Mouse (Mus musculus): ENCODE measurements around the gene 9830107B12Rik. TPM values are rescaled to one million over a fixed set of nuclear protein-coding genes. Genes with fewer than 3 reads are reported as not detected.

Gene 9830107B12Rik
- polyA plus RNA-seq, 1 experiment from 2014 or later = not detected

GRCm38 (mm10) chr17:48107333-48107732, 38.7 kb downstream of the 9830107B12Rik start:
- H3K9ac ChIP-seq = no peak overlapping the region
- H3K4me2 ChIP-seq = no peak overlapping the region

GRCm38 (mm10) chr17:48100441-48101417, 45.3 kb downstream of the 9830107B12Rik start:
- H3K4me2 ChIP-seq = peak overlapping the region; percentile 32; the same call in 1 of the 2 replicates
- H3K4me3 ChIP-seq = peak overlapping the region; percentile 21
- H3K9me3 ChIP-seq = no peaks in the 10 kb centered on the region
- H3K4me1 ChIP-seq (replicated peaks) = peaks cover 39% of the 10 kb centered on the region
- H3K27ac ChIP-seq = no peak overlapping the region
- 13% methylated on average over 20 of the region's 21 CpGs for WGBS
- no peaks in the 10 kb centered on the region for H3K36me3 ChIP-seq
- ATAC-seq (ENCODE audit: low FRiP score) = peak; percentile 76
- H3K27me3 ChIP-seq = peaks cover 52% of the 10 kb centered on the region
- no peak overlapping the region for H3K9ac ChIP-seq

More at GRCm38 (mm10) chr17:48107333-48107732, 38.7 kb downstream of the 9830107B12Rik start:
- Histone ChIP-seq H3K27me3 (no peaks in the 10 kb centered on the region), H3K27ac (no peak overlapping the region), H3K9me3 (no peaks in the 10 kb centered on the region), H3K36me3 (no peaks in the 10 kb centered on the region), H3K4me1 (replicated peaks) (no peaks in the 10 kb centered on the region), H3K4me3 (no peak overlapping the region)
- ATAC-seq (ENCODE audit: low FRiP score) = no peak
- 40% methylated on average over 4 of the region's 4 CpGs for WGBS

GRCm38 (mm10) chr17:48099312-48099711, 46.8 kb downstream of the 9830107B12Rik start:
- Histone ChIP-seq H3K4me1 (replicated peaks) (peaks cover 47% of the 10 kb centered on the region), H3K4me3 (no peak overlapping the region), H3K27me3 (peaks cover 66% of the 10 kb centered on the region), H3K9ac (no peak overlapping the region), H3K4me2 (no peak overlapping the region), H3K27ac (no peak overlapping the region), H3K36me3 (no peaks in the 10 kb centered on the region), H3K9me3 (no peaks in the 10 kb centered on the region)
- WGBS = 6% methylated on average over 11 of the region's 11 CpGs
- no peak for ATAC-seq (ENCODE audit: low FRiP score)

- no peak overlapping the region for H3K4me3 ChIP-seq
- no peak overlapping the region for H3K27ac ChIP-seq
- H3K4me1 ChIP-seq (replicated peaks) = peaks cover 47% of the 10 kb centered on the region
- peaks cover 74% of the 10 kb centered on the region for H3K27me3 ChIP-seq
- H3K4me2 ChIP-seq = peak overlapping the region; percentile 51
- H3K36me3 ChIP-seq = no peaks in the 10 kb centered on the region
- 0 out of 2 replicates have a peak, but pooled peaks cover 2% of the 10 kb centered on the region for H3K9me3 ChIP-seq
- ATAC-seq (ENCODE audit: low FRiP score) = no peak
- WGBS = under 1% methylated on average over 19 of the region's 19 CpGs
- no peak overlapping the region for H3K9ac ChIP-seq
Measured at GRCm38 (mm10) chr17:48098528-48098890, 47.6 kb downstream of the 9830107B12Rik start.

- WGBS = under 1% methylated on average over 38 of the region's 43 CpGs
- H3K9ac ChIP-seq = peak overlapping the region; percentile 51; the same call in 1 of the 2 replicates
- ATAC-seq (ENCODE audit: low FRiP score) = no peak
- H3K4me3 ChIP-seq = peak overlapping the region; percentile 23
- peaks cover 47% of the 10 kb centered on the region for H3K4me1 ChIP-seq (replicated peaks)
- no peaks in the 10 kb centered on the region for H3K36me3 ChIP-seq
- H3K9me3 ChIP-seq = 0 out of 2 replicates have a peak, but pooled peaks cover 3% of the 10 kb centered on the region
- H3K4me2 ChIP-seq = peak overlapping the region; percentile 51
- H3K27ac ChIP-seq = no peak overlapping the region
- peaks cover 80% of the 10 kb centered on the region for H3K27me3 ChIP-seq
Measured at GRCm38 (mm10) chr17:48097743-48098527, 48.1 kb downstream of the 9830107B12Rik start.

GRCm38 (mm10) chr17:48097011-48097742, 48.9 kb downstream of the 9830107B12Rik start:
- Histone ChIP-seq H3K4me2 (peak overlapping the region; percentile 51), H3K36me3 (no peaks in the 10 kb centered on the region), H3K9ac (peak overlapping the region; percentile 51; the same call in 1 of the 2 replicates), H3K27me3 (peaks cover 80% of the 10 kb centered on the region), H3K4me3 (peak overlapping the region; percentile 23), H3K9me3 (0 out of 2 replicates have a peak, but pooled peaks cover 3% of the 10 kb centered on the region), H3K4me1 (replicated peaks) (peaks cover 47% of the 10 kb centered on the region), H3K27ac (no peak overlapping the region)
- WGBS = under 1% methylated on average over 33 of the region's 41 CpGs
- ATAC-seq (ENCODE audit: low FRiP score) = no peak

GRCm38 (mm10) chr17:48096321-48096720, 49.7 kb downstream of the 9830107B12Rik start:
- 0 out of 2 replicates have a peak overlapping the region, but pooled peaks have one; percentile 12 for H3K4me3 ChIP-seq
- H3K9ac ChIP-seq = no peak overlapping the region
- H3K27ac ChIP-seq = no peak overlapping the region
- WGBS = 4% methylated on average over 17 of the region's 17 CpGs
- H3K4me2 ChIP-seq = peak overlapping the region; percentile 51; the same call in 1 of the 2 replicates
- peaks cover 47% of the 10 kb centered on the region for H3K4me1 ChIP-seq (replicated peaks)
- peaks cover 81% of the 10 kb centered on the region for H3K27me3 ChIP-seq
- no peak for ATAC-seq (ENCODE audit: low FRiP score)
- H3K9me3 ChIP-seq = 0 out of 2 replicates have a peak, but pooled peaks cover 3% of the 10 kb centered on the region
- H3K36me3 ChIP-seq = no peaks in the 10 kb centered on the region

- Histone ChIP-seq H3K9ac (no peak overlapping the region), H3K27me3 (peaks cover 81% of the 10 kb centered on the region), H3K36me3 (no peaks in the 10 kb centered on the region), H3K9me3 (0 out of 2 replicates have a peak, but pooled peaks cover 3% of the 10 kb centered on the region), H3K4me3 (peak overlapping the region; percentile 14; the same call in 1 of the 2 replicates), H3K4me2 (peak overlapping the region; percentile 31), H3K27ac (no peak overlapping the region), H3K4me1 (replicated peaks) (peaks cover 47% of the 10 kb centered on the region)
- no peak for ATAC-seq (ENCODE audit: low FRiP score)
- under 1% methylated on average over 26 of the region's 26 CpGs for WGBS
Measured at GRCm38 (mm10) chr17:48095718-48096121, 50.3 kb downstream of the 9830107B12Rik start.

GRCm38 (mm10) chr17:48094820-48095680, 51.0 kb downstream of the 9830107B12Rik start:
- Histone ChIP-seq H3K9ac (no peak overlapping the region), H3K9me3 (0 out of 2 replicates have a peak, but pooled peaks cover 3% of the 10 kb centered on the region), H3K27me3 (peaks cover 76% of the 10 kb centered on the region), H3K27ac (no peak overlapping the region), H3K36me3 (no peaks in the 10 kb centered on the region), H3K4me3 (peak overlapping the region; percentile 14), H3K4me1 (replicated peaks) (peaks cover 52% of the 10 kb centered on the region), H3K4me2 (no peak overlapping the region)
- 6% methylated on average over 20 of the region's 20 CpGs for WGBS
- no peak for ATAC-seq (ENCODE audit: low FRiP score)

GRCm38 (mm10) chr17:48093286-48093817, 52.7 kb downstream of the 9830107B12Rik start:
- 77% methylated on average over 5 of the region's 5 CpGs for WGBS

More at GRCm38 (mm10) chr17:48093286-48093817, 52.7 kb downstream of the 9830107B12Rik start:
- Histone ChIP-seq H3K4me1 (replicated peaks) (peaks cover 39% of the 10 kb centered on the region), H3K36me3 (no peaks in the 10 kb centered on the region), H3K9me3 (0 out of 2 replicates have a peak, but pooled peaks cover 3% of the 10 kb centered on the region), H3K4me2 (no peak overlapping the region), H3K27ac (no peak overlapping the region), H3K9ac (no peak overlapping the region), H3K4me3 (no peak overlapping the region), H3K27me3 (peaks cover 62% of the 10 kb centered on the region)
- ATAC-seq (ENCODE audit: low FRiP score) = no peak

Measured in hindbrain, embryonic 13.5 days (tissue).